Mouse (Mus musculus) heart, postnatal 0 days (tissue): ENCODE measurements at regions not wholly inside any gene's neighbourhood (a gene's known extent, or its start where the extent isn't known, plus 50 kb on each side); places are given as distances from the start of the nearest gene placed in this dataset.
A peak's percentile ranks its signal among the peaks of the same experiment; 100 is the strongest.

Source experiments
- CTCF ChIP-seq: IDR thresholded peaks from 2 replicates; pipeline ENCODE4 v1.5.1; 2016; ENCODE audit warnings: antibody characterized with exemption, control low read depth, low read depth
- EP300 ChIP-seq: IDR thresholded peaks from 2 replicates; pipeline ENCODE4 v1.6.1; 2016; ENCODE audit warnings: antibody characterized with exemption, low read depth

DNA sequence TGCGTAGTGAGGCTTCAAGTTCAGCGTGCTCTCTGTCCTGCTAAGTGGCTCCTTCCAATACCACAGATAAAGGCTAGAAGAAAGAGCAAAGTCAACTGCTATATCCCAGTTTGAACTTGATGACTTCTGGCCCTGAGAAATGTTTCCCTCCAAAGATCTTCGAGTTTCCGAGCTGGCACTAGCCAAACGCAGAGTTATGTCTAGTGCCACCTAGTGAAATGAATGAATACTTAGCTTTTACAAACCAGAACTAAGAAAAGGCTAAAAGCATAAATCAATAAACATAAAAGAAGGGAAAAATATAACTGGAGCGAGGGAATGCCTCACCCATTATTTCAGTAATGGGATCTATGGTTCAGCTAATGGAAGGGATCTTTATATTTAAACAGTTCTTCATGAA lies 377.7 kb upstream of the Gm26657 start:
- TF ChIP-seq CTCF (peak; percentile 69), EP300 (no peak)
